Mouse (Mus musculus) cerebellum, postnatal 4 days (tissue): Measurements from ENCODE around the gene March10.
A peak's percentile ranks its signal among the peaks of the same experiment; 100 is the strongest.

Experiments
- DNase-seq, 2 experiments: peaks; one replicate each; pipeline ENCODE4 v3.0.0; 2022; ENCODE audit warnings: low spot score in 2 of 2, mixed read lengths in 1 of 2

Gene March10

GRCm38 (mm10) chr11:105409408-105409807 is 47.1 kb downstream of the March10 start:
- DNase-seq: no peak

- DNase-seq: no peak
These were observed 48.6 kb downstream of the March10 start for GRCm38 (mm10) chr11:105407846-105408441.

DNA sequence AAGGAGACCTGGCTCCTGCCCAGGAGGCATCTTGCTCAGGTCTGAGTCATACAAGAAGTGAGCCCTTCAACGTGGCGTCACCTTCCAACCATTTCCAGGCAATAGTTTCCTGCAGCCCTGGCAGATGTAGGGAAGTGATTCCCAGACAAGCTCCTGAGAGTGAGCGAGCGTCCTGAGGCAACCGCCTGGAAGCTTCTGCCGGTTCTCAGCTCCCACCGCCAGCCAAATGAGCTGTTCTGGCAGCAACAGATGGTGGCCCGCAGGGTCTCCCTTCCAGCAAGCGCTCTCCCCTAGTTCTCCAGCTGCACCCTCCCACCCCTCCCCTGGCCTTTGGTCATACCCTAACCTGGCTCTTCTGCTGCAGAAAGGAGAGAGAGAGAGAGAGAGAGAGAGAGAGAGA is 54.2 kb downstream of the March10 start:
- DNase-seq: peak in 1 of 2 experiments; percentile 29

- DNase-seq: no peak
These were observed 66.2 kb downstream of the March10 start for GRCm38 (mm10) chr11:105390290-105390689.

DNA sequence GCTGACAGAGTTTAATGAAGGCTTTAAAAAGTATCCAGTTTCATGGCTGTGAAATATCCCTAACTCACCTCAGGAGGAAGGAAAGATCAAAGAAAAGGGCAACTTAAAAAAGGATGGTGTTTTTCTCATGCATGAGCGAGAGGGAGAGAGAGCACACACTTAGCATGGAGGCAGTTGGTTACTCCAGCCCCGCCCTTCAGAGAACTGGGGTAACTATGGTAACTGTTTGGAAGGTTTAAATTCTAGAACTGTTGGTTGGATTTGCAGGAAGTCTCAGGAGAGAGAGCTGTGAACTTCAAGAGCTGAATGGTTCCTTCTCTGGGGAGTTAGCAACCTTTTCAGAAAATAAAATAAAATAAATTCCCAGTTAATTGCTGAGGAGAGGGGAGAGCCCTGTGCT is 67.9 kb downstream of the March10 start:
- no peak for DNase-seq

DNA sequence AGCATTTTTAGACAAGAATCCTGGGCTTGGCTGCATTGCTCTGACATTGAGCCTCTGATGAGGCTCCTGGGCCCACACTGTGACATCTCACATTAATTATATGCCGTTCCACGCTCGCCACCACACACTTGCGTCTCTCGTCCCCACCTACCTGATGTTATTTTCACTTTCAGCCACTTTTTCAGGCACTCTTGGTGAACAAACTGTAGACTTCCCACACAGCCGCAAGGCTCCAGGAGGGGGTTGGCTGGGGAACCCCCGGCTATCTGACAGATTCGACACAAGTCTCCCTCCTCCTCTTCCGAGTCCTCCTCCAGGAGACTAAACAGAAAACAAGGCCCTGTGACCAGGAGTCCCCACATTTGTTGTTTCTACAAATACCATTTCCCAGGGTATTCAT is 71.3 kb downstream of the March10 start:
- no peak for DNase-seq

- DNase-seq: no peak
These were observed 80.7 kb downstream of the March10 start for GRCm38 (mm10) chr11:105375821-105376235.

- DNase-seq: no peak
These were observed 81.9 kb downstream of the March10 start for GRCm38 (mm10) chr11:105374526-105375175.

DNA sequence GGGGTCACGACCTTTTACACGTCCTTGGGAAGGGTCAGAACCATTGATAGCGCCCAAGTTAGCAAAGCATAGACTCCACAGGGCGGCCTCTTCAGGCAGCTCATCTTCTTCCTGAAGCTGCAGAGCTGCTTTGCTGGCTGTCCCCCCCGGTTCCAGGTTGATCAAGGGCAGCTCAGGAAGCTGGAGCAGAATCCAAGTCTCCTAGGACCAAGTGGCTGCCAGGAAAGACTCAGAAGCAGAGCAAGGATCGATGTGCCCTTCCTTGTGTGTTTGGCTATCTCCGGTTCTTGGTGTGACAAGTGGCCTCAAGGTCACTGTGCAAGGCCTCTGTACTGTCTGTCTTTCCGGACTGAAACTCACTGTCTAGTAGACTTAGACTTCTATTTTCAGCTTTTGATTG is 82.7 kb downstream of the March10 start:
- no peak for DNase-seq

DNA sequence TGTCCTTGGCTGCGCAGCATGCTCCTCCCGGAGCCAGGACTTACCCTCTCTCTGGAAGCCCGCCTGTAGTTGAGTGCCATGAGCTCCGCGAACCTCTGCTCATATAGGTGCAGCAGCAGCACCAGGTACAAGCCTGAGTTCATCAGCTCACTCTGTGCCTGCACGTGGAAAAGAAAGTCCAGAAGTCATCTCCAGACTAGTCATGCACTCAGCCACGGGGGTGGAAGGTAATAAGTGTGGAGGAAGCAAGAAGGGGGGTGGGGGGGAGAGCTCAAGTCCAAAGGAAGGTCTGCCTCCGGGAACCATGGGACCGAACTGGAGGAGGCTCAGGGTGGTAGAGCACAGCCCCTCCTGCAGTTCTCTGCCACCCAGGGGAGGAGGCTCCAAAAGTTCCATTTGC is 84.7 kb downstream of the March10 start:
- DNase-seq: no peak

GRCm38 (mm10) chr11:105369526-105370386 is 86.8 kb downstream of the March10 start:
- no peak for DNase-seq

DNA sequence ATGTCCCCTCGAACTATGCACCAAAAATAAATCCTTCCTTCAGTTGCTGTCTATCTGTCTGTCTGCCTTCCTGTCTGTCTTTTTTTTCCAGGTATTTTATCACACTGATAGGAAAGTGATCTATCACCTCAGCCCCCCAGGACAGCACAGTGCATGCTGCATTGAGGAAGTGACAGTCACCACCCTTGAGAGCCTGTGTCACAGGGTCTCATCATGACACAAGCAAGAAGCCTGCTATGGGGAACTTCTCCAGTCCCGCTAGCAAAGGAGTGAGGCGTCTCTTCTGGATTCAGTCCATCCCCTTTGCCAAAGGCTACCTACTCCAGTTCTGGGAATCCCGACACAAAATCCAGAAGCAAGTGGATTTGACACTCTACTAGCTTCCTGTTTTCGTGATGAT is 87.7 kb downstream of the March10 start:
- DNase-seq: no peak

GRCm38 (mm10) chr11:105367163-105367562 is 89.4 kb downstream of the March10 start:
- DNase-seq: no peak

DNA sequence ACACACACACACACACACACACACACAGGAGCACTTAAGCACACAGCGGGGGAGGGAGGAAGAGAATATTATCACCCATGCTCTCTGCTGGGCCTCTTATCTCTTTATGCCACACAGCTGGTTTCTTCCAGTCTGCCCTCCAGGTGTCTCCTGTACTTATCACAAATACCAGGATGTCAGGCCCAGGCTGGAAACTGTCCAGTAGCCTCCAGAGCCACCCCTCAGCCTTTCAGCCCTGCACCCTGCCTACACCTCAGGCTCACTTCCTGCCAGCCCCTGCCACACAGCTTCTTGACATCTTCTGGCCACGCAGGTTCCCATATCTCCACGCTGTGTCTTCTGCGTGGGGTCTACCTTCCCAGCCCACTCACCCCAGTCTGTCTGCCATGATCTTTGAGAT is 90.5 kb downstream of the March10 start:
- no peak for DNase-seq

DNA sequence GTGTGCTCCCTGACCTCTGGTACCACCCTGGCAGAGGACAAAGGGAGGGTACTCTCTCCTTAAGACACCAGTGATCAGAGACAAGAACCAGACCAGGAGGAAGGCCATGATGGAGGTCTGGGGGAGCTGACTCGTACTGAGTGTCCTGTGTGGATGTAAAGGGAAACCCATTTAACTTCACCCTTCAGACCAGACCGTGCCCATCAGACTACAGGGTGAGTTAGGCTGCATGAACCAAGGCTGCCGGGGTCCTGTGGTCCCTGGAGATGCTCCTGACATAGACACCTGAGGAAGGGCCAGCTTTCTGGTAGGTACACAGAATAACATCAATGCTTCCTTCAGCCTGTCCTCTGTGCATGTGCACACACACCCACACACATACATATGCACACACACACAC is 90.9 kb downstream of the March10 start:
- no peak for DNase-seq

DNA sequence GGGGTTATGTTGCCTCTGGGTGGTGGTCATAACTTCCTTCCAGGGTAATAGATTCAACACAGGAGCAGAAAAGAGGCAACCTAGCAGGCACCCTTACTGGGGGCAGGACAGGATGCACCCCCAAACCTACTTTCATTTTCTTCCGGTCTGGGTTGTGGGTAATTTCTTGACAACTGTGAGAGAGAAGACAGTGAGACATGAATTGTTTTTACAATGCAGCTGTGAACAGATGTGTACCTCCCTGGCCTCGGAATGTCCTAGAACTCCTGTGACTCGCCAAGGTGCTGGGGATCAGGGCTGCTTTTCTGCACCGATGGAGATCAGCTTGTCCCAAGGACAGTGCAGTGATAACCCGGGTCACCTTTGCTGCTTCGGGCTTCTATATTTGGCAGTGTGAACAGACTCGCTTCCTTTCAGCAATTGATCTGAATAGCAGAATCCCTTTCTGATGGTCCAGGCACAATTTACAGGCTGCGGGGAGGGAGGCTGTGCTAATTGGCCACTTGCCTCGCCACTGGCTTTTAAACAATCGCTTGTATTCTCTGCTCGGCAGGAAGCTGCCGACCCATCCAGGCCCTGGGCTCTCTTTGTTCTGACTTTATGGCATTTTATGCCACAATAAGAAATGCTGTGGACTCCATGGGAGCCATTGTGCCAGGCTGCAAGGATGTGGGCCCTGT is 92.0 kb downstream of the March10 start:
- no peak for DNase-seq

DNA sequence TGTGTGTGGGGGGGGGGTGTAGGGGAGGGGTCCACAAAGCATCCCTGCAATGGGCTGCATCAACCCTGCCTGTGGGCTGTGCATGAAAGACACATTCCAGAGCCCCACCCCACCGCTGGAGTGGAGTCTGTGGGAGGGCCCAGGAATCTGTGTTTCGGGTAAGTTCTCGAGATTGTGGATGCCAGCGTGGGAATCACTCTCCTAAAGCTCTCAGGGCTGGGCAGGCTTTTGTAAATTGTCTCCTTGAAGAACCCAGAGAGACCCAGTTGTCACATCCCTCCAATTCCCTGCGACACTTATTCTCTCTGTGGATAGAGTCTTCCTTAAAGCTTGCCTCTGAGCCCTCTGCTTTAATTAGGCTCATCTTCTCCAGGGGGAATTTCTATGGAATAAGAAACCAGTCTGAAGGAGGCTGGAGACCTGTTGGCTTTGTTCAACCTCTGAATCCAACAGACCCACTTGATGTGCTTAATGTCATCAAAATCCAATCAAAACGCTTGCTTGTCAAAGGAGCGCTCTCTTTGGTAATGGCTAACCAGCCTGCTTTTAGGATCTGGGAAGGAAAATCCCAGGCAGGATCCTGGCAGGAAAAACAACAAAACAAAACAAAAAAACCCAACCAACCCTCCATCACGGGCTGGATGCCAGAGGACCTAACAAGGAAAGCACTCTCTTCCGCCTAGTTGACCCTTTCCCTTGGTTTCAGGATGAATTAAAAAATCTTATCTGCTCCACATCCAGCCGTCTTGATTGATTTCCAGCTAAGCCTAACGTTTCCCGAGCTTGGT is 92.7 kb downstream of the March10 start:
- no peak for DNase-seq

GRCm38 (mm10) chr11:105362946-105363597 is 93.5 kb downstream of the March10 start:
- peak; percentile 74 to 85 for DNase-seq

GRCm38 (mm10) chr11:105362041-105362765 is 94.3 kb downstream of the March10 start:
- DNase-seq: no peak

DNA sequence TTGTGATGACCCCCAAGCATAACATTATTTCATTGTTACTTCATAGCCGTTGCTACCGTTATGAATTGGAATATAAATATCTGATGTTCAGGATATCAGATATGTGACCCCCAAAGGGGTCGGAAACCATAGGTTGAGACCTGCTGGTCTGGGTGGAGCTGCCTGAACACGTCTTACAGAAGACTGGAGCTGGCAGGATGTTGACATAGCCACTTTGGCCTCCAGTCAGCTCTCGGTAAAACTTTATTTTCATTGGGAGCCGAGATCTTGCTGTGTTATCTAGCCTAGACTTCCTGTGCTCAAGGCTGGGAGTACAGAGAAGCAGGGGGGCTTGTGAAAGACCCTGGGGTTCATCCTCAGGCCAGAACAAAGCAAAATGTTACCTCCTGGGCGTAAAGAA is 100.2 kb downstream of the March10 start:
- DNase-seq: no peak
